Mouse (Mus musculus) layer of hippocampus, adult 9-10 months (tissue): ENCODE results near the gene Dhx38.

Experiments used
- DNase-seq: peaks from one replicate; pipeline ENCODE4 v3.0.0; 2022; ENCODE audit warnings: low spot score

Dhx38 gene

DNA sequence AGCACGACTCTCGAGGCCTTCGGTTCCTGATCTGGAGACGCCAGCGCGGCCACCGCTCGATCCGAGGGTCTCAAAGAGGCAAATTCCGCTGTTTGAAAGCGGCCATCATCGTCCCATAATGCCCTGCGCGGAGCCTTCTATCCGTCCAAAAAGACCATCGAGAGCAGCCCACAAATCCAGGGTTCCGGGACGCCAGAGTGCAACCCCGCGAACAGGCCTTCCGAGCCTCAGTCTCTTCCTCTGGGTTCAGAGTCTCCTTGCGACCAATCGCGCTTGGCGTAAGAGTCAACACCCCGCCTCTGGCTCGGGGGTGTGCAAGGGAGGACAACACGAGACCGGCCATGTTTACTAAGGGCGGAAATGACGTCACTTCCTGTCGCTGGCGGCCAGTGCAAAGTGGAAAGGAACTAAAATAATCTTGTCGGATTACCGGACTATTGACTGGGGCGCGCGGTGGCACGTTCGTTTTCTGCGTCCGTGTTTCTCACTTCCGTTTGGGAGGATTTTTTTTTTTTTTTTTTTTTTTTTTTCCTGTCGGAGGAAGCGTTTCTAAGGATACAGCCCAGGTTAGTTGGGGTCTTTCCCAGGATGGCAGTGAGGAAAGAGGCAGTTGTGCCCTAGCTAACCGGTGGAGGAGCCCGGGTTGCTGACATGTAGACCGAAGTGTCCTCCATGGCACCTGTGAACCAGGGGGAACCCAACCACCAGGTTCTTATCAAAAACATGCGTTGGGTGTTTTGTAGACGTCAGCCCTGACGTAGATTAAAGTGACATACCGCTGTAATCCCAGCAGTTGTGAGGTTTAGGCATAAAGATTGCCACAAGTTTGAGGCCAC, at the start of gene Dhx38, which contains the start of gene Txnl4b:
Dhx38 (minus strand) TSS at position 364 of the 836 bp plus-strand sequence.
Txnl4b (plus strand) TSS at position 395 of the 836 bp plus-strand sequence.
- DNase-seq = peak; percentile 99

GRCm38 (mm10) chr8:109614243-109615210, 48.9 kb upstream of the Dhx38 start, which contains the start of gene Pkd1l3:
Gene Pkd1l3 (plus strand): TSS chr8:109614517.
- no peak for DNase-seq

- DNase-seq = no peak
Observed at GRCm38 (mm10) chr8:109609153-109609502, 43.5 kb upstream of the Dhx38 start.

DNA sequence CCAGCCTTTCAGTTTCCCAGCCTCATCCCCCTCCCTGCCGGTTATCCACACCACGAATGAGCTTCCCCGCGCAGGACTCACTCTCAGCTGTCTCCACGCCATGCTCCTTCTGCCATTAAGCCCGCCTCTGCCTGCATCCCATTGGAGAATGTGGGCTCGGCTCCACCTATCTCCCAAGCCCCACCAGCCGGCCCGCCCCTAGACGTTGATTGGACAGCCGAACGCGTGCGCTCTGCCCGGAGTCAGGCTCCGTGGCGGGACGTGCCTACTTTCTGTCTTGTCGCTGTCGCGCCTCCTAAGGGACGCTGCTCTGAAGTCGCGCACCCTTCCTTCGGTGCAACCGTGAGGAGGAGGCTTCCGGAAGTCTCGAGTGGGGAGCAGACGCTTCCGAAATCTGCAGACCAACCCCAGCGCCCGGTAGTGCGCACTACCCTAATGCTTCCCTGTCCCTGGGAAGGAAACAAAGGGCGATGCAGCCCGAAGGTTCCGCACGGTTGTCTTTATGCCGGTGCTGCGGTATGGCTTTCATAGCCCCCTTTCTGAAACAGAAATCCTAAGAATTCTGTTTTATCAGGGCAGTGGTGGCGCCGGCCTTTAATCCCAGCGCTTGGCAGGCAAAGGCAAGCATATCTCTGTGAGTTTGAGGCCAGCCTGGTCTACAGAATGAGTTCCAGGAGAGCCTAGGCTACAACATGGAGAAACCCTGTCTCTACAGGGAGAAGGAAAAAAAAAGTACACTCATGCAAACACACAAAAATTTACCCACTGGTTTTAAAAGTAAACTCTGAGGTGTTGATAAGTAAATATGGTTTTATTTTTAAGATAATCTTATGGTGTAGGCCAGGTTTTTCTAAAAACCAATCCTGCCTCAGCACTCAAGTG, 42.9 kb upstream of the Dhx38 start, which contains the start of gene Dhodh:
Dhodh (minus strand) TSS at position 403 of the 882 bp plus-strand sequence.
- peak; percentile 91 for DNase-seq

DNA sequence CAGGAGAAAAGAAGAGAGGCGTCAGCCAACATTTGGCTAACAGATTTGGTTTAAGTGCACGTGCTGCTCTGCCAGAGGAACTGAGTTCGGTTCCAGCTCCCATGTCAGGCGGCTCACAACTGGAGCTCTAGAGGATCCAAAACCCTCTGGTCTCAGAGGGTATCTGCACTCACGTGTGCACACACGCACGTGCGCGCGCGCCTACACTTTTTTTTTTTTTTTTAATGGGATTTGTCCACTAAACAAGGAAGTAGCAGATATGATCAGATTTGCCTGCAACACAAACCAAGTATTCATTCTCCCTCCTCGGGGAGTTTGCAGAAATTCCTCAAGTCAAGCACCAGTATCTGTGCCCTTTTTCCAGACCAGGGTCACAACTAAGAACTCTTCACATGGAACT, 42.0 kb upstream of the Dhx38 start:
- no peak for DNase-seq

DNA sequence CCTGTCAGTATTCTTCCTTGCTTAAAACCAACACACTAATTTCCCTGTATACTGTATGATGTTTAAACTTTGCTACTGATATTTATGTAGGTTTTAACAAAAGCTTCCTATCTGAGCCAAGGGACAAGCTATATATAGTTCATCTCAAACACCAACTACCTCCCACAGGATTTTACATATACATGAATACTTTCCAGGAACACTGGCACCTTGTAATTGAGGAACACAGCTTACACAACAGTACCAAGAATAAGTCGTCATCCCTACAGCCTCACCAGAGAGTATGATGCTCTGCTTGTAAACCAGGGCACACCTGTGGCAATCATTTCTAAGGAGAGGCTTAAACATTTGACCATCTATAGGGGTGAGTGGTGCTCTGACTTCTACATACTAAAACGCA, 41.1 kb upstream of the Dhx38 start:
- DNase-seq = no peak

DNA sequence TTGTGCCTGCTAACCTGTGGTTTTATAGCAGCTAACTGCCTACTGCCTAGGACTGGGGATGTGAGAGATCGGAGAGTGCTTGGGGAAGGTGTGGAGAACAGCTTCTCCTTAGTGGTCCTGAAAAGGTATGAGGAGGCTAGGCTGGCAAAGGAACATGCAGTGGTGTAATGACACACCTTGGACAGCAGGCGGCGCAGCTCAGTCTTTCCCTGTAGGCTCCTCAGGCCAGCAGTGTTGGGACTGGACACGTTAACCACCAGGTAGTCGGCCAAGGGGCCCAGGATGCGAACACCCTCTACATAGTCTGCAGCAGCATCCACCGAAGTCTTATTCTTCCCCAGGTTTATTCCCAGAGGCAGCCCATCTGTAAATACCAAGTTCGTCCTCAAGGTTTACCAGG, 30.2 kb upstream of the Dhx38 start:
- DNase-seq = no peak

GRCm38 (mm10) chr8:109593117-109593788, 27.6 kb upstream of the Dhx38 start:
- no peak for DNase-seq

DNA sequence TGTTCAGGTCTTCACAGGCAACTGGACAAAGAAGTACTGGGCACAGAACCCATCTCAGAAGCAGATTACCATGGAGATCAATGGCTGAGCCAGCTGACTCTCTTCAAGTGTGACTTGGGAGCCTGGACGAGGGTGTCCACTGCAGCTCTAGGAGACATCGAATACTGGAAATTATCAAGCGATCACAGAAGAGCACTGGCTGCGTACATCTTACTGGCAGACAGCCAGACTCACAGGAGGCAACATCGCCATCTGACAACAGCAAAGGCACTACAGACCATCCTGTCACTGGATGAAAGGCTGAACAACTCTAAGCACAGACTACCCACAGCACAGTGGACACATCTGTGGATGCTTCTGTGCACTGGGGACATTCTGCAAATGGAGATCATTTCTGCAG, 26.5 kb upstream of the Dhx38 start:
- DNase-seq = no peak

DNA sequence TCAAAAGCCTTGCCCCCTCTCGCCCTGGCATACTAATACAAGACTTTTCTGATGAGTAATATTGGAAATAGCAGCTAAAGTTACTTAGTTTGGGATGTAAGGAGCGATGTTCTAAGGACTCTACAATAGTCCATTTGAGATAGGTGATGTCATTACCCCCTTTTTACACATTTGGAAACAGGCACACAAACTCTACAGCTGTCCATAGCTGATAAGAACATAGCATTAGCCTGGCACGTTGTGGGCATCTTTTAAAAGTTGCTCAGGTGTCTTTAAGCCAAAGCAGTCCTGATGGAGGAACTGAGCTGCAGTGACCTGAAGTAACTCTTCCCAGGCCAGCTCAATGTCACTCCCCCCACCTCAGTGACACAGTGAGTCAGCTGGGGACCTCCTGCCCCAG, 25.7 kb upstream of the Dhx38 start:
- no peak for DNase-seq

- no peak for DNase-seq
Observed at GRCm38 (mm10) chr8:109590901-109591300, 25.2 kb upstream of the Dhx38 start.

DNA sequence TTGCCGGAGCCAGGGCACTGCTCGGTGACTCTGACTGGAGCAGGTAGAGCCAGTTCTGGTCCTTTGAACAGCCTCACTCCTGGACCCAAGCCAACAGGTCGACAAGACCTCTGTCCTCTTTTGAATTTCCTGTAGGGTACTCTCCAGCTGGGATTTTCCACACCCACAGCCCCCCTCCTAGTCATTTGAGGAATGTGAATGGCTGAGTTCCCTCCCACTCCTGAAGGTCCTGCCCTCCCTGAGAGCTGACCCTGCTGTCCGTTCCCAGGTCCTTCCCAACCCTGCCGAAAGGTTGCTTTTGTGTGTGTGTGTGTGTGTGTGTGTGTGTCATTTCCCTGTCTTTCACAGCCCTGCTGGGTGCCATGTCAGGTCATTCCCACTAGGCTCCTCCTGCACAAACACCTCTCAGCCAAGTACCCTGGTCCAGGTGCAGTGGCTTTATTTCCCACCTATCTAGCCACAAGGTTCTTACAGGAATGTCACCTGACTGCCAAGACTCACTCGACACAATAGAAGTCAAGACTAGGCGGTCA, 21.4 kb upstream of the Dhx38 start:
- DNase-seq = no peak

GRCm38 (mm10) chr8:109585652-109586051, 20.0 kb upstream of the Dhx38 start:
- DNase-seq = no peak

DNA sequence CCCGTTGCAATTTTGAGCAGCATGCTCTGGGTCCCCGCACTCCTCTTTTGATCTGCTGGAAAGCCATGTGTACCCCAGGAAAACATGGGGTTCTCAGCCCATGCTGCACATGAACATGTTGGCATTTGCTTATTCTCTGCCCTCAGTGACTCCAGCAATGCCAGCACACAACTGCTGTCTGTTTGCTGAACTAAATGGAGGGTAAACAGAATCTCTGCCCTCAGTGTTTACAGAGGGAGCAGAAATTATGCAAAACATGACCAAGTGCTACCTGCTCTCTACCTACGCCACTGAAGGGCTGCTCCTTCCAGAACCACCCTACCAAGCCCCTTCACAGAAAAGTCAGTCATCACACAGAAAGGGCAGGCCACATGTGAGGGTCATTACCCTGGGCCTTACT, 19.2 kb upstream of the Dhx38 start:
- DNase-seq = no peak

DNA sequence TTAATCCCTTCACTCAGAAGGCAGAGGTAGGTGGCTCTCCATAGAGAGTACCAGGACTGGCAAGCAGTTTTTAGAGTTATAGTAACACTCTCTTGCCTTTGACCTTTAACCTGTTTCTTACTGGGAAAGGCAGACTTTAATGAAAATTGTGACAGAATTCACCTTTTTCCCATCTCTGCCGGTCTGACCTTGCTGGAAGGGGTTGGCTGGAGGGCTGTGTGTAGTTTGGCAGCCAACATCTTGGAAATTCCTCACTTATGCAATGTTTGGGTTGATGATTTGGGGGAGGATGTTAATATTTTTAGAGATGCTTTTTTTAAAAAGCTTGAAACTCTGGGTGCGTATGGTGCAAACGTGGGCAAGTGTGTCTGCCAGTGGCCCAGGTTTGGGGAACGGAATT, 18.6 kb upstream of the Dhx38 start:
- DNase-seq = no peak

DNA sequence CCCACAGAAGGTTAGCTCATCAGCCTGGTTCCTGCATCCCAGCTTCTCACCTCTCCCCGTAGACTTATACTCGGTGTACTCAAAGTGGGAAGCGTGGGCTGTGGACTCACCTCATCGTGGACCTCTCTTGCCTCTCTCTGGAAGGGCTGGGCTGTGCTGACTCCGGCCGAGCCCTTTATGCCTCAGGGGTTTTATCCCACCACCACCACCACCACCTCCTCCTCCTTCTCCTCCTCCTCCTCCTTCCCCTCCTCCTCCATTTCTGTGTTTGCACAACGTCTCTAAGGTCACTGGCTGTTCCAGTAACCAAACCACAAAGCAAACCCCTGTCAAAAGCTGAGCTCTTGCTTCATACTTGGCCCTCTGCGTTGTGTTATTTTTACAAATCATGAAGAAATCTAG, 13.2 kb upstream of the Dhx38 start, which contains the start of gene Hp:
Hp (minus strand) TSS at position 273 of the 402 bp plus-strand sequence.
- no peak for DNase-seq

DNA sequence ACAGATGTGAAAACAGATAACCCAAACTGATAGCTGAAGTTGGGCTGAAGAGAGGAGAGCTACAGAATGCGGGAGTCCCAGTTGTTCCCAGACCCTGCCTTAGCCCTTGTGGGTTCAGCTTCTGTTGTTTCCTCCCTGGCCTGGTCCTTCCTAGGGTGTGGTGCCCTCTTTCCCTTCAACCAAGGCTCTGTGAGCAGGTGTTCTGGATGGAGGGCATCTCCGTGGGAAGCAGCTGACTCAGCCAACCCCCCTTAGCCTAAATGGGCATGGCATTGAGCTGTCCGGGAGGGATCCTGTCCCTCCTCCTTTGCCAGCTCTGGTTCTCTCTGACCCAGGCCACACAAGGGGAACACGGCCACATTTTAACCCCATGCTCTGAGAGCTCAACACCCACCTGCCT, 10.7 kb upstream of the Dhx38 start:
- no peak for DNase-seq

DNA sequence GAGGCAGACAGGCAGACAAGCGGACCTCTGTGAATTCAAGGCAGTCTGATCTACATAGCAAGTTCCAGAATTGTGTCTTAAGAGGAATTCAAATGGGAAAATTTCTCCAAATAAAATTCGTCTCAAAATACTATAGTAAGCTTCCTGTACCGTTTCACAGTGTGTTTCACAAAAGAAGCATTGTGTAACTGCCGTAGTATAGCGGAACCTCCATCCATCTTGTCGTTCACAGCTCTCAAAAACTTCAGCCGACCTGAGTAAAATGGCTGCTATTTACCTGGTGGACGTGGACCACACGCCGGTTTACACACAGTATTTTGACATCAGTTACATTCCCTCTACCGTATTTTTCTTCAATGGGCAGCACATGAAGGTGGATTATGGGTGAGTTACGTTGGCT, 5.5 kb upstream of the Dhx38 start:
- DNase-seq = no peak

GRCm38 (mm10) chr8:109564766-109565165, 895 bp downstream of the Dhx38 start:
- no peak for DNase-seq

DNA sequence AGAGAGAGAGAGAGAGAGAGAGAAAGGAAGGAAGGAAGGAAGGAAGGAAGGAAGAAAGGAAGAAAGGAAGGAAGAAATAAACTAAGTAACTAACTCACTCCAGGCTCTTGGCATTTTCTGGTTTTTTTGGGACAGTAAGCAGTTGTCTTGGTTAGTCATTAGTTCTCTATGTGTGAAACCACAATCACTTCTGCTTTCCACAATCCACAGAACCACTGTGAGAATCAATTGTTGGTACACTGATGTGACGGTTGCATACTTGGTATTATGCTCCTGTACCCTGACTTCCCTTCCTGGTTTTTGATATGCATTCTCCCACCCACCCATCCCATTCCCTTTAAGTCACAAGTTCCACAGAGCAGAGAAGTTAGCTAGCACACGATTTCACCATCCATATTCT, 1.8 kb downstream of the Dhx38 start:
- no peak for DNase-seq

GRCm38 (mm10) chr8:109551663-109552062, 14.0 kb downstream of the Dhx38 start:
- DNase-seq = no peak
